Mouse (Mus musculus): ENCODE data around the gene Meis2.
A peak's percentile ranks its signal among the peaks of the same experiment; 100 is the strongest.

The Meis2 gene

GRCm38 (mm10) chr2:116049710-116050109, 15.9 kb downstream of the Meis2 start:
- no peak for DNase-seq (ENCODE audit: low read depth, low spot score)

GRCm38 (mm10) chr2:116047365-116047764, 18.3 kb downstream of the Meis2 start:
- DNase-seq (ENCODE audit: low read depth, low spot score) = no peak

GRCm38 (mm10) chr2:116045048-116045447, 20.6 kb downstream of the Meis2 start:
- no peak for DNase-seq (ENCODE audit: low read depth, low spot score)

GRCm38 (mm10) chr2:116042934-116043698, 22.5 kb downstream of the Meis2 start:
- no peak for DNase-seq (ENCODE audit: low read depth, low spot score)

GRCm38 (mm10) chr2:116042447-116042846, 23.2 kb downstream of the Meis2 start:
- DNase-seq (ENCODE audit: low read depth, low spot score) = no peak

- DNase-seq (ENCODE audit: low read depth, low spot score) = no peak
These were observed 23.9 kb downstream of the Meis2 start for GRCm38 (mm10) chr2:116041683-116042262.

GRCm38 (mm10) chr2:116035345-116035744, 30.3 kb downstream of the Meis2 start:
- DNase-seq (ENCODE audit: low read depth, low spot score) = no peak

GRCm38 (mm10) chr2:116028127-116028526, 37.5 kb downstream of the Meis2 start:
- DNase-seq (ENCODE audit: low read depth, low spot score) = no peak

GRCm38 (mm10) chr2:116022876-116023275, 42.8 kb downstream of the Meis2 start:
- no peak for DNase-seq (ENCODE audit: low read depth, low spot score)

- no peak for DNase-seq (ENCODE audit: low read depth, low spot score)
These were observed 43.7 kb downstream of the Meis2 start for GRCm38 (mm10) chr2:116021931-116022330.

- DNase-seq (ENCODE audit: low read depth, low spot score) = no peak
These were observed 44.6 kb downstream of the Meis2 start for GRCm38 (mm10) chr2:116021046-116021445.

GRCm38 (mm10) chr2:116020451-116020951, 45.1 kb downstream of the Meis2 start:
- no peak for DNase-seq (ENCODE audit: low read depth, low spot score)

GRCm38 (mm10) chr2:116019959-116020358, 45.7 kb downstream of the Meis2 start:
- no peak for DNase-seq (ENCODE audit: low read depth, low spot score)

GRCm38 (mm10) chr2:116019466-116019794, 46.2 kb downstream of the Meis2 start:
- DNase-seq (ENCODE audit: low read depth, low spot score) = no peak

- peak; percentile 36 for DNase-seq (ENCODE audit: low read depth, low spot score)
These were observed 46.7 kb downstream of the Meis2 start for GRCm38 (mm10) chr2:116018781-116019465.

- no peak for DNase-seq (ENCODE audit: low read depth, low spot score)
These were observed 50.1 kb downstream of the Meis2 start for GRCm38 (mm10) chr2:116015520-116015919.

GRCm38 (mm10) chr2:116010469-116010868, 55.2 kb downstream of the Meis2 start:
- no peak for DNase-seq (ENCODE audit: low read depth, low spot score)

- DNase-seq (ENCODE audit: low read depth, low spot score) = no peak
These were observed 55.6 kb downstream of the Meis2 start for GRCm38 (mm10) chr2:116010061-116010460.

- peak; percentile 60 for DNase-seq (ENCODE audit: low read depth, low spot score)
These were observed 56.3 kb downstream of the Meis2 start for GRCm38 (mm10) chr2:116009097-116009970.

- DNase-seq (ENCODE audit: low read depth, low spot score) = no peak
These were observed 63.3 kb downstream of the Meis2 start for GRCm38 (mm10) chr2:116002354-116002753.

GRCm38 (mm10) chr2:116001352-116002138, 64.1 kb downstream of the Meis2 start:
- DNase-seq (ENCODE audit: low read depth, low spot score) = no peak

Measured in telencephalon, adult 2 months (tissue).